Mouse (Mus musculus): ENCODE measurements at regions not wholly inside any gene's neighbourhood (a gene's known extent, or its start where the extent isn't known, plus 50 kb on each side); places are given as distances from the start of the nearest gene placed in this dataset.

- peak; percentile 48 for DNase-seq
These were observed 399.4 kb upstream of the Rora start for GRCm38 (mm10) chr9:68254218-68254617.

- no peak for DNase-seq
These were observed 385.0 kb upstream of the Rora start for GRCm38 (mm10) chr9:68268551-68268950.

- peak; percentile 73 for DNase-seq
These were observed 351.2 kb upstream of the Rora start for GRCm38 (mm10) chr9:68302232-68302925.

- DNase-seq: no peak
These were observed 322.9 kb upstream of the Rora start for GRCm38 (mm10) chr9:68330721-68331120.

- DNase-seq: no peak
These were observed 312.7 kb upstream of the Rora start for GRCm38 (mm10) chr9:68340921-68341320.

- no peak for DNase-seq
These were observed 312.1 kb upstream of the Rora start for GRCm38 (mm10) chr9:68341511-68341910.

GRCm38 (mm10) chr9:68347426-68347825 lies 306.2 kb upstream of the Rora start:
- no peak for DNase-seq

GRCm38 (mm10) chr9:68351466-68351865 lies 302.1 kb upstream of the Rora start:
- DNase-seq: peak; percentile 33

- DNase-seq: no peak
These were observed 299.1 kb upstream of the Rora start for GRCm38 (mm10) chr9:68354470-68354869.

GRCm38 (mm10) chr9:68356078-68356477 lies 297.5 kb upstream of the Rora start:
- peak; percentile 11 for DNase-seq

- peak; percentile 72 for DNase-seq
These were observed 296.4 kb upstream of the Rora start for GRCm38 (mm10) chr9:68357231-68357630.

GRCm38 (mm10) chr9:68366973-68367372 lies 286.6 kb upstream of the Rora start:
- DNase-seq: no peak

GRCm38 (mm10) chr9:68367556-68367955 lies 286.0 kb upstream of the Rora start:
- DNase-seq: no peak

GRCm38 (mm10) chr9:68372726-68373125 lies 280.9 kb upstream of the Rora start:
- DNase-seq: no peak

GRCm38 (mm10) chr9:68376222-68376621 lies 277.4 kb upstream of the Rora start:
- no peak for DNase-seq

GRCm38 (mm10) chr9:68381871-68382270 lies 271.7 kb upstream of the Rora start:
- DNase-seq: no peak

- no peak for DNase-seq
These were observed 252.7 kb upstream of the Rora start for GRCm38 (mm10) chr9:68400930-68401329.

GRCm38 (mm10) chr9:68402176-68402845 lies 251.3 kb upstream of the Rora start:
- DNase-seq: peak; percentile 27

- no peak for DNase-seq
These were observed 250.6 kb upstream of the Rora start for GRCm38 (mm10) chr9:68402981-68403380.

GRCm38 (mm10) chr9:68403516-68403915 lies 250.1 kb upstream of the Rora start:
- DNase-seq: no peak

- DNase-seq: no peak
These were observed 243.8 kb upstream of the Rora start for GRCm38 (mm10) chr9:68409786-68410185.

- DNase-seq: no peak
These were observed 227.3 kb upstream of the Rora start for GRCm38 (mm10) chr9:68426286-68426685.

- no peak for DNase-seq
These were observed 190.8 kb upstream of the Rora start for GRCm38 (mm10) chr9:68462755-68463154.

GRCm38 (mm10) chr9:68463637-68464304 lies 189.8 kb upstream of the Rora start:
- DNase-seq: no peak
